Mouse (Mus musculus) midbrain, embryonic 15.5 days (tissue): ENCODE data around the gene Emilin2. TPM values are rescaled to one million over a fixed set of nuclear protein-coding genes. Genes with fewer than 3 reads are reported as not detected.

ENCODE experiments used
- ATAC-seq: fragments of 200-750 bp; cut with Nextera tagmentation; replicated peaks from 2 replicates; pipeline ENCODE4 v1.8.0; 2017; ENCODE audit warnings: moderate TSS enrichment
- H3K27ac ChIP-seq: fragments of 300-500 bp; sonication (generic); 2 replicates; pipeline ENCODE4 v1.5.1; 2015; ENCODE audit warnings: mild to moderate bottlenecking, inconsistent platforms
- H3K27me3 ChIP-seq: fragments of 300-500 bp; sonication (generic); replicated peaks from 2 replicates; pipeline ENCODE4 v1.6.1; 2015; ENCODE audit warnings: inconsistent platforms
- H3K36me3 ChIP-seq: fragments of 300-500 bp; sonication (generic); replicated peaks from 2 replicates; pipeline ENCODE4 v1.6.1; 2015; ENCODE audit warnings: inconsistent platforms
- H3K4me1 ChIP-seq: fragments of 300-500 bp; sonication (generic); 2 replicates; pipeline ENCODE4 v1.6.1; 2015; ENCODE audit warnings: inconsistent platforms
- H3K4me2 ChIP-seq: fragments of 300-500 bp; sonication (generic); 2 replicates; pipeline ENCODE4 v1.6.1; 2015; ENCODE audit warnings: inconsistent platforms, mild to moderate bottlenecking, moderate library complexity
- H3K4me3 ChIP-seq: fragments of 300-500 bp; sonication (generic); 2 replicates; pipeline ENCODE4 v1.5.1; 2015; ENCODE audit warnings: mild to moderate bottlenecking, inconsistent platforms
- H3K9ac ChIP-seq: fragments of 300-500 bp; sonication (generic); 2 replicates; pipeline ENCODE4 v1.6.1; 2015; ENCODE audit warnings: mild to moderate bottlenecking, inconsistent platforms
- H3K9me3 ChIP-seq: fragments of 300-500 bp; sonication (generic); 2 replicates; pipeline ENCODE4 v1.6.1; 2016; ENCODE audit warnings: inconsistent platforms
- WGBS: fragments of 180-500 bp; shearing (Covaris S2); methylation state at CpG from one replicate; pipeline ENCODE4 v1.1.7; 2015; ENCODE audit warnings: mixed read lengths; 5-methylcytosine and 5-hydroxymethylcytosine counted together
- polyA plus RNA-seq: library from polyadenylated mRNA; unstranded; fragments of >200 nt; fragmentation: Nextera tagmentation; extraction: Ambion mirVana; gene quantifications from 2 replicates; pipeline ENCODE4 v1.2.1, GENCODE M21; 2015

Emilin2 gene
- polyA plus RNA-seq, 1 experiment from 2014 or later, result 2.0 TPM

- Histone ChIP-seq H3K4me1 (no peaks in the 10 kb centered on the region), H3K4me2 (no peak overlapping the region), H3K27me3 (no peaks in the 10 kb centered on the region), H3K9ac (no peak overlapping the region), H3K27ac (no peak overlapping the region), H3K4me3 (no peak overlapping the region), H3K36me3 (no peaks in the 10 kb centered on the region), H3K9me3 (no peaks in the 10 kb centered on the region)
- no peak for ATAC-seq
- WGBS, result 93% methylated on average over 6 of the region's 6 CpGs
These were observed 33.9 kb downstream of the Emilin2 start for GRCm38 (mm10) chr17:71277701-71278491.

DNA sequence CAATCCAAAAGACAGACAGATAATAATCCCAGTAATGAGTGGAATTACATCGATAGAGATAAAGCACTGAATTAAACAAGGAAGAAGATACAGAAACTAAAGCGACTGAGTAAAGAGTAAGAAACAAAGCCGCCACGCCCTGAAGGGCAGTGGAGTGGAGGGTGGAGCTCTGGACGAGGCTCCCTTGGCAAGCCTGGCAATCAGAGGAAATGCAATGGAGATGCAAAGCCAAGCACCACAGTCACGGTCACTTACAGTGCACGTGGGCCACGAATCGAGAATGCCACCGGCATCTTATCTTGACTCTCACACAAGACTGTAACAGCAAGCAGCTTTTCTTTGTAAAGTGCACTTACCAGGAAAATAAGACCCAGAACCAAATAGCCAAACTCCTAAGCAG is 35.0 kb downstream of the Emilin2 start:
- Histone ChIP-seq H3K4me3 (no peak overlapping the region), H3K36me3 (no peaks in the 10 kb centered on the region), H3K4me2 (no peak overlapping the region), H3K4me1 (no peaks in the 10 kb centered on the region), H3K9me3 (no peaks in the 10 kb centered on the region), H3K9ac (no peak overlapping the region), H3K27ac (no peak overlapping the region), H3K27me3 (no peaks in the 10 kb centered on the region)
- WGBS, result 85% methylated on average over 10 of the region's 10 CpGs
- ATAC-seq, result no peak

GRCm38 (mm10) chr17:71273901-71274300 is 37.9 kb downstream of the Emilin2 start:
- no peak overlapping the region for H3K4me2 ChIP-seq
- H3K9ac ChIP-seq, result no peak overlapping the region
- no peaks in the 10 kb centered on the region for H3K9me3 ChIP-seq
- WGBS, result 95% methylated on average over 12 of the region's 12 CpGs
- no peak overlapping the region for H3K27ac ChIP-seq
- no peak overlapping the region for H3K4me3 ChIP-seq
- no peaks in the 10 kb centered on the region for H3K27me3 ChIP-seq
- no peak for ATAC-seq
- no peaks in the 10 kb centered on the region for H3K36me3 ChIP-seq
- H3K4me1 ChIP-seq, result no peaks in the 10 kb centered on the region

DNA sequence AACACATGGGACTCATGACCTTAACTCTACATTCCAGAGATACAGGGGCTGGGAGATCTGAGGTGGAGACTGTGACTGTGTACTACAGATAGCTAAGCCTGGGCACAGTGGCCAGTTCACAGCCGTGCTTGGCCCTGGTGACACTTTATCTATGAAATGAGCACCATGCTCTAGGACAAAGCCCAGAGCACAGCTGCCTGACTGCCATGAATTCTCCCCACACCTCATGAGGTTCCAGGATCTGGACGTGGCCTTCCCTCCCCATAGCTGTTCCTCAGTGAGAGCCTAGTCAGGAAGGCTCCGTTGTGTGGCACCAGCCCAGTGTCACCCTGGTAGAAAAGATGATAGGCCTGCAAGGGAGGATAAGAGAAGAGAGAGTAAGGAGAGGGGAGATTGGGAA is 43.2 kb downstream of the Emilin2 start:
- Histone ChIP-seq H3K36me3 (no peaks in the 10 kb centered on the region), H3K9me3 (no peaks in the 10 kb centered on the region), H3K4me1 (no peaks in the 10 kb centered on the region), H3K9ac (no peak overlapping the region), H3K4me2 (no peak overlapping the region), H3K27ac (no peak overlapping the region), H3K27me3 (no peaks in the 10 kb centered on the region), H3K4me3 (no peak overlapping the region)
- 89% methylated on average over 3 of the region's 3 CpGs for WGBS
- no peak for ATAC-seq

DNA sequence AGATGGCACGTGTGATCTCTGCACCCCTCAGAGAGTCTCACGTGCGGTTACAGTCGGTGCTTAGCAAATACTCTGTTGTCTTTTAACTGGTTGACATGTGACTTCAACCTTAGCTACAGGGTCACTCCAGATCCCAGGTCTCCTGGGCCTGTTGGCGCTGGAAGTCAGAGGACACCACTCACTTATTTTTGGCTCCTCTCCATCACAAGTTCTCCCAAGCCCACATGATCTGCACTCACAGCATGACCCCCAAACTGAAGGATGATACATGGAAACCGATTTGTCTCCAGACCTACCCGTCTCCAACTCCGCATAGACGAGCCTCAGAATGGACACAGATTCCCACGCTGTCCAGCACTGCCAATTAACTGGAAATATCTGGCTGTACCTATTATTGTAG is 43.6 kb downstream of the Emilin2 start:
- no peaks in the 10 kb centered on the region for H3K9me3 ChIP-seq
- H3K36me3 ChIP-seq, result no peaks in the 10 kb centered on the region
- no peak overlapping the region for H3K27ac ChIP-seq
- no peak for ATAC-seq
- no peak overlapping the region for H3K4me3 ChIP-seq
- WGBS, result 89% methylated on average over 10 of the region's 10 CpGs
- H3K4me1 ChIP-seq, result no peaks in the 10 kb centered on the region
- H3K27me3 ChIP-seq, result no peaks in the 10 kb centered on the region
- no peak overlapping the region for H3K4me2 ChIP-seq
- H3K9ac ChIP-seq, result no peak overlapping the region

DNA sequence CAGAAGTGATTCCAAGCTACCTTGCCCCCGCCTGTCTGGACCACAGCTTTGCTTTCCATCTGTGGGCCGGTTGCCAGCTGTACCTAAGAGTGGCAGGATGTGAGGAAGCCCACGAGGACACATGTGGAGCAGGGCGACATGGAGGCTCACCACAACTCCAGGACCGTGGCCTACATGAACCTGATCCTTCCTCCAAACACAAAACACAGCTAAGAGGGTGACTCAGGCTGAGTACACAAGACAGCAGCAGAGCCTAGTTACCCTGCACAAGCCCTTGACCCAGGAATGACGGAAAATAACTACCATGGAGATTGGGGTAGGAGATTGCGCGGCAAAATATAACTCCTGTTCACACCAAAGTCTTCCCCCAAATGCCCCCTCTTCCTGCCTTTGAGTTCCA is 44.4 kb downstream of the Emilin2 start:
- WGBS, result 93% methylated on average over 8 of the region's 8 CpGs
- Histone ChIP-seq H3K4me1 (no peaks in the 10 kb centered on the region), H3K36me3 (no peaks in the 10 kb centered on the region), H3K9ac (no peak overlapping the region), H3K9me3 (no peaks in the 10 kb centered on the region), H3K27ac (no peak overlapping the region), H3K4me2 (no peak overlapping the region), H3K27me3 (no peaks in the 10 kb centered on the region), H3K4me3 (no peak overlapping the region)
- no peak for ATAC-seq

- WGBS, result 75% methylated on average over 5 of the region's 5 CpGs
These were observed 46.3 kb downstream of the Emilin2 start for GRCm38 (mm10) chr17:71265336-71266051.

GRCm38 (mm10) chr17:71264739-71265138 is 47.0 kb downstream of the Emilin2 start:
- Histone ChIP-seq H3K27me3 (no peaks in the 10 kb centered on the region), H3K9me3 (no peaks in the 10 kb centered on the region), H3K27ac (no peak overlapping the region), H3K36me3 (no peaks in the 10 kb centered on the region), H3K9ac (no peak overlapping the region), H3K4me1 (no peaks in the 10 kb centered on the region), H3K4me3 (no peak overlapping the region), H3K4me2 (no peak overlapping the region)
- WGBS, result 72% methylated on average over 4 of the region's 4 CpGs
- no peak for ATAC-seq

More at GRCm38 (mm10) chr17:71265336-71266051, 46.3 kb downstream of the Emilin2 start:
- Histone ChIP-seq H3K9me3 (no peaks in the 10 kb centered on the region), H3K36me3 (no peaks in the 10 kb centered on the region), H3K4me1 (no peaks in the 10 kb centered on the region), H3K27me3 (no peaks in the 10 kb centered on the region), H3K9ac (no peak overlapping the region), H3K4me3 (no peak overlapping the region), H3K27ac (no peak overlapping the region), H3K4me2 (no peak overlapping the region)
- no peak for ATAC-seq

DNA sequence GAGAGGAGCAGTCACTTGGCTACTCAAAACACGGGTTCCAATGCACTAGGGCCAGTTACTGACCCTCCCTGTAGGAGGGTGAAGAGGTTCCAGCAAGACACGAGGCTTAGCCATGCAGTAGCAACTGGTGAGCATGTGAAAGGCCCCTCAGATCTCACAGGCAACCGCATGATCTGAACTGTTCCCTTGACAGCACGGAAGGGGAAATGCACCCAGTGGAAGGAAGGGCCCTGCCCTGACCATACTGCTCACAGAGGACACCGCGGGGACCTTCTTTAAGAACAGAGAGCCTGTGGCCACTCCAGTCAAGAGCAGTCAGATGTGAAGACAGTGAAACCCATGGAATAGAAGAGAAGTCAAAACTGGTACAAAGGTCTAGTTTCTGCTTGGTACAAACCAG is 48.6 kb downstream of the Emilin2 start:
- WGBS, result 80% methylated on average over 6 of the region's 6 CpGs
- no peaks in the 10 kb centered on the region for H3K27me3 ChIP-seq
- H3K9me3 ChIP-seq, result no peaks in the 10 kb centered on the region
- H3K9ac ChIP-seq, result no peak overlapping the region
- no peak for ATAC-seq
- no peak overlapping the region for H3K27ac ChIP-seq
- no peaks in the 10 kb centered on the region for H3K36me3 ChIP-seq
- no peak overlapping the region for H3K4me2 ChIP-seq
- H3K4me3 ChIP-seq, result no peak overlapping the region
- H3K4me1 ChIP-seq, result no peaks in the 10 kb centered on the region

DNA sequence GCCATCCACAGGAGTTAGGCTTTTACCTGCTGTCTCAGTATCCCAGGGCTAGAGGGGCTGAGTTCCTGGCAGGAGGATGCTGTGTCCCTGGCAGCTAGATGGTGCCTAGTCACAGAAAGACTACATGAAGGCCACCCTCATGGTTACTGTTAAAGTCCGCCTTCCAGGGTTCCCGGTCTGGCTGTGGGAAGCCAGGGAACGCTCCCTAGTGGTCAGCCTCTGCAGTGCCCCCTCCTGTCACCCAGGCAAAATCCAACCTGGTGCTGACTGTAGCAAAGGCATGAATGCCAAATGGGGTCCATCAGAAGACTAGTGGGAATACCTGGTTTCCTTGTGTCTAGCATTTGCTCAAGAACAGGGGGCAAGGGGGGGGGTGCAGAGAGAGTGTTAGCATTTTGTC is 51.1 kb downstream of the Emilin2 start:
- H3K27me3 ChIP-seq, result no peaks in the 10 kb centered on the region
- WGBS, result 46% methylated on average over 3 of the region's 3 CpGs
- ATAC-seq, result no peak
- H3K4me2 ChIP-seq, result no peak overlapping the region
- H3K4me1 ChIP-seq, result no peaks in the 10 kb centered on the region
- no peak overlapping the region for H3K27ac ChIP-seq
- no peaks in the 10 kb centered on the region for H3K36me3 ChIP-seq
- no peaks in the 10 kb centered on the region for H3K9me3 ChIP-seq
- H3K4me3 ChIP-seq, result no peak overlapping the region
- H3K9ac ChIP-seq, result no peak overlapping the region

DNA sequence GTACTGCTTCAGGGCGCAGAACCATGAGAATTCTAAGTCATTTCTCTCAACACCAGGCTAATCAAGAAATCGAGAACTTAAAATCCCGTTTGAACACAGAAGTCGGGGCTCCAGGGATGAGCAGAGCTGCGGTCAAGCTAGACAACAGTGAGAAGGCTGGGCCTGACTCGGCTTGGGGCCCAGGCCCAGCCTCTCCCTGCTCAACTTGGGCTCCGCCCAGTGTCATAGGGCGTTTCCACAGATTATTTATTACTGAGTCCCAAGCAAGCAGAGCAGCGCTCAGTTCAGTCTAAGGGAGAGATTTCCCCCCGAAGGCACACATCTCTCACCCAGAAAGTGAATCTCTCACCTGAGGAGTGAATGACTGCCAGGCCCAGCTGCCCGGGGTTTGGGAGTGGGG is 52.1 kb downstream of the Emilin2 start:
- Histone ChIP-seq H3K4me2 (no peak overlapping the region), H3K36me3 (no peaks in the 10 kb centered on the region), H3K27me3 (no peaks in the 10 kb centered on the region), H3K9me3 (no peaks in the 10 kb centered on the region), H3K4me1 (no peaks in the 10 kb centered on the region), H3K9ac (no peak overlapping the region), H3K27ac (no peak overlapping the region), H3K4me3 (no peak overlapping the region)
- no peak for ATAC-seq
- WGBS, result 83% methylated on average over 11 of the region's 11 CpGs

GRCm38 (mm10) chr17:71256806-71257536 is 54.8 kb downstream of the Emilin2 start:
- no peaks in the 10 kb centered on the region for H3K36me3 ChIP-seq
- H3K4me3 ChIP-seq, result no peak overlapping the region
- H3K27me3 ChIP-seq, result no peaks in the 10 kb centered on the region
- H3K27ac ChIP-seq, result no peak overlapping the region
- no peak overlapping the region for H3K4me2 ChIP-seq
- H3K9ac ChIP-seq, result no peak overlapping the region
- ATAC-seq, result no peak
- WGBS, result 89% methylated on average over 13 of the region's 13 CpGs
- no peaks in the 10 kb centered on the region for H3K9me3 ChIP-seq
- H3K4me1 ChIP-seq, result no peaks in the 10 kb centered on the region
